Mouse (Mus musculus) olfactory bulb, adult 2 months (tissue): ENCODE results near the gene Igfals.

Source experiments
- CTCF ChIP-seq: fragments of 200-500 bp; IDR thresholded peaks from 2 replicates; pipeline ENCODE4 v1.5.1; 2012; ENCODE audit warnings: low read depth, mild to moderate bottlenecking, low read length, moderate library complexity; ENCODE audit not compliant: insufficient read depth
- POLR2A ChIP-seq: fragments of 200-500 bp; IDR thresholded peaks from 2 replicates; pipeline ENCODE4 v1.6.1; 2012; ENCODE audit warnings: mild to moderate bottlenecking, low read depth, low read length, moderate library complexity; ENCODE audit not compliant: insufficient read depth

DNA sequence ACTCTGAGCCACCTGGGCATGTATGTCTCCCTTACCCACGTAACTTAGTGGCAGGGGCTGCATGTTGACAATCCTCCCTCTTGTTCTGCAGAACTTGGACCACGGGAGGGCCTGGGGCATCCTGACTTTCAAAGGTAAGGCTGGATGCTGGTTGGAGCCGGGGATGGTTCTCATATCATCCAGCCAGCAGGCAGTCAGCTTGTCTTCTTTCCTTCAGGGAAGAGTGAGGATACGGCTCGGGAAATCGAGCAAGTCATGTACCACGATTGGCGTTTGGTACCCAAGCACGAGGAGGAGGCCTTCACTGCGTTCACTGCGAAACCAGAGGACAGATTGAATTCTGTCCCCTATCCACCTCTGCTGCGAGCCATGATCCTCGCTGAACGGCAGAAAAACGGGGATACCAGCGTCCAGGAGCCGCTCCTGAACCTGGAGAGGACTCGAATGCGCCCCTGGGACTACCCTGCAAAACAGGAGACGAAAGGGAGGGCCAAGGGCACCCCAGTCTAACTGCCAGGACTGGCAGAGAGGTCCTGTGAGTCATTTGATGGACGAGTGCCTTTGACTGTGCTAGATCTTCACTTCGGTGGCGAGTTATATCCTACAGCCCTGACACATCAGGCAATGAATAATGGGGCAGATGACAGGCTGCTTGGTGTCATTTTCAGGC is 29.9 kb downstream of the Igfals start:
- TF ChIP-seq POLR2A, result no peak
- TF ChIP-seq CTCF, result no peak
